Mouse (Mus musculus) left cerebral cortex, adult 11 months (tissue): ENCODE results near the gene Sec63.

ENCODE experiments used
- DNase-seq: peaks from one replicate; pipeline ENCODE4 v3.0.0; 2022; ENCODE audit warnings: low spot score

Sec63 gene

GRCm38 (mm10) chr10:42760999-42761900 is at the start of gene Sec63:
TSS of gene Sec63 (plus strand) at chr10:42761496.
- peak; percentile 96 for DNase-seq

- no peak for DNase-seq
These were observed 46.6 kb upstream of the Sec63 start for GRCm38 (mm10) chr10:42714676-42715075.

GRCm38 (mm10) chr10:42715366-42716035 is 45.8 kb upstream of the Sec63 start:
- DNase-seq, result no peak

- no peak for DNase-seq
These were observed 39.2 kb upstream of the Sec63 start for GRCm38 (mm10) chr10:42722116-42722515.

- no peak for DNase-seq
These were observed 37.7 kb upstream of the Sec63 start for GRCm38 (mm10) chr10:42723275-42724232.

- no peak for DNase-seq
These were observed 31.7 kb upstream of the Sec63 start for GRCm38 (mm10) chr10:42729607-42730006.

- peak; percentile 22 for DNase-seq
These were observed 26.7 kb upstream of the Sec63 start for GRCm38 (mm10) chr10:42734546-42735060.

- no peak for DNase-seq
These were observed 9.5 kb upstream of the Sec63 start for GRCm38 (mm10) chr10:42751813-42752212.

GRCm38 (mm10) chr10:42754341-42754740 is 7.0 kb upstream of the Sec63 start:
- DNase-seq, result no peak

GRCm38 (mm10) chr10:42759741-42760140 is 1.6 kb upstream of the Sec63 start:
- DNase-seq, result no peak

- DNase-seq, result no peak
These were observed 967 bp upstream of the Sec63 start for GRCm38 (mm10) chr10:42760329-42760728.

GRCm38 (mm10) chr10:42761901-42762669 is 789 bp downstream of the Sec63 start:
- no peak for DNase-seq

- no peak for DNase-seq
These were observed 1.4 kb downstream of the Sec63 start for GRCm38 (mm10) chr10:42762670-42763058.

GRCm38 (mm10) chr10:42763246-42763645 is 1.9 kb downstream of the Sec63 start:
- no peak for DNase-seq

GRCm38 (mm10) chr10:42765344-42765743 is 4.0 kb downstream of the Sec63 start:
- DNase-seq, result no peak

- no peak for DNase-seq
These were observed 14.2 kb downstream of the Sec63 start for GRCm38 (mm10) chr10:42775450-42775849.

- DNase-seq, result no peak
These were observed 19.5 kb downstream of the Sec63 start for GRCm38 (mm10) chr10:42780753-42781152.

GRCm38 (mm10) chr10:42781672-42782071 is 20.4 kb downstream of the Sec63 start:
- DNase-seq, result no peak

- DNase-seq, result no peak
These were observed 39.6 kb downstream of the Sec63 start for GRCm38 (mm10) chr10:42800922-42801321.

GRCm38 (mm10) chr10:42825923-42826322 is 64.6 kb downstream of the Sec63 start:
- DNase-seq, result no peak

GRCm38 (mm10) chr10:42827155-42827554 is 65.9 kb downstream of the Sec63 start:
- no peak for DNase-seq
